Mouse (Mus musculus) midbrain, postnatal 0 days (tissue): ENCODE data around the gene Parvg. TPM values are rescaled to one million over a fixed set of nuclear protein-coding genes. Genes with fewer than 3 reads are reported as not detected.

ENCODE experiments used
- ATAC-seq: fragments of 200-750 bp; cut with Nextera tagmentation; 2 replicates; pipeline ENCODE4 v1.8.0; 2017; ENCODE audit warnings: moderate number of reproducible peaks, mild to moderate bottlenecking, moderate TSS enrichment, moderate library complexity; ENCODE audit not compliant: low FRiP score
- DNase-seq: peaks from one replicate; pipeline ENCODE4 v3.0.0-alpha.2; 2015; ENCODE audit warnings: low spot score
- H3K27ac ChIP-seq: fragments of 300-500 bp; sonication (generic); 2 replicates; pipeline ENCODE4 v1.5.1; 2014; ENCODE audit warnings: low read depth, mild to moderate bottlenecking, low read length, mixed read lengths
- H3K27me3 ChIP-seq: fragments of 300-500 bp; sonication (generic); 2 replicates; pipeline ENCODE4 v1.6.1; 2014; ENCODE audit warnings: low read length, control low read depth, mixed read lengths; ENCODE audit not compliant: insufficient read depth
- H3K36me3 ChIP-seq: fragments of 300-500 bp; sonication (generic); 2 replicates; pipeline ENCODE4 v1.6.1; 2014; ENCODE audit warnings: low read length, control low read depth, mixed read lengths; ENCODE audit not compliant: insufficient read depth
- H3K4me1 ChIP-seq: fragments of 300-500 bp; sonication (generic); 2 replicates; pipeline ENCODE4 v1.6.1; 2014; ENCODE audit warnings: mild to moderate bottlenecking, control low read depth, antibody characterized with exemption, low read length, mixed read lengths; ENCODE audit not compliant: insufficient read depth
- H3K4me2 ChIP-seq: fragments of 300-500 bp; sonication (generic); 2 replicates; pipeline ENCODE4 v1.6.1; 2014; ENCODE audit warnings: low read depth, mild to moderate bottlenecking, low read length, mixed read lengths; ENCODE audit not compliant: poor library complexity, severe bottlenecking
- H3K4me3 ChIP-seq: fragments of 300-500 bp; sonication (generic); 2 replicates; pipeline ENCODE4 v1.5.1; 2014; ENCODE audit warnings: low read depth, mild to moderate bottlenecking, low read length, moderate library complexity
- H3K9ac ChIP-seq: fragments of 300-500 bp; sonication (generic); replicated peaks from 2 replicates; pipeline ENCODE4 v1.6.1; 2014; ENCODE audit warnings: mild to moderate bottlenecking, low read length, moderate library complexity, mixed read lengths; ENCODE audit not compliant: poor library complexity, severe bottlenecking
- H3K9me3 ChIP-seq: fragments of 300-500 bp; sonication (generic); 2 replicates; pipeline ENCODE4 v1.6.1; 2016; ENCODE audit warnings: low read length, control low read depth
- CTCF ChIP-seq: IDR thresholded peaks from 2 replicates; pipeline ENCODE4 v1.5.1; 2016; ENCODE audit warnings: antibody characterized with exemption, mild to moderate bottlenecking
- WGBS: fragments of 180-500 bp; shearing (Covaris S2); extraction: QIAGEN DNeasy Blood & Tissue Kit; methylation state at CpG from one replicate; pipeline ENCODE4 v1.1.7; 2014; 5-methylcytosine and 5-hydroxymethylcytosine counted together
- polyA plus RNA-seq: library from polyadenylated mRNA; unstranded; fragments of >200 nt; fragmentation: Nextera tagmentation; extraction: Ambion mirVana; gene quantifications from 2 replicates; pipeline ENCODE4 v1.2.1, GENCODE M21; 2015
- total RNA-seq: library from RNA; depleted of rRNA; stranded (reverse); fragments of >200 nt; gene quantifications from 2 replicates; pipeline ENCODE4 v1.2.3, GENCODE M21; 2014

The Parvg gene
- total and polyA plus RNA-seq, 2 experiments from 2014 or later = 1.7 TPM

GRCm38 (mm10) chr15:84312878-84313565, 10.8 kb upstream of the Parvg start:
- DNase-seq (no peak), ATAC-seq (no peak)
- no peaks in the 10 kb centered on the region for H3K36me3 ChIP-seq
- WGBS = 64% methylated on average over 8 of the region's 10 CpGs
- H3K4me1 ChIP-seq = 0 out of 2 replicates have a peak, but pooled peaks cover 5% of the 10 kb centered on the region
- no peak overlapping the region for H3K4me3 ChIP-seq
- no peaks in the 10 kb centered on the region for H3K9me3 ChIP-seq
- TF ChIP-seq CTCF = no peak
- no peak overlapping the region for H3K9ac ChIP-seq
- no peak overlapping the region for H3K27ac ChIP-seq
- H3K4me2 ChIP-seq = no peak overlapping the region
- H3K27me3 ChIP-seq = no peaks in the 10 kb centered on the region

- no peak overlapping the region for H3K9ac ChIP-seq
- no peaks in the 10 kb centered on the region for H3K27me3 ChIP-seq
- ATAC-seq (no peak), DNase-seq (no peak)
- no peaks in the 10 kb centered on the region for H3K36me3 ChIP-seq
- no peaks in the 10 kb centered on the region for H3K9me3 ChIP-seq
- 0 out of 2 replicates have a peak, but pooled peaks cover 5% of the 10 kb centered on the region for H3K4me1 ChIP-seq
- no peak overlapping the region for H3K27ac ChIP-seq
- no peak for TF ChIP-seq CTCF
- H3K4me2 ChIP-seq = no peak overlapping the region
- WGBS = 33% methylated on average over 9 of the region's 9 CpGs
- no peak overlapping the region for H3K4me3 ChIP-seq
Measured at GRCm38 (mm10) chr15:84313566-84313878, 10.3 kb upstream of the Parvg start.

- no peak for TF ChIP-seq CTCF
- Histone ChIP-seq H3K9me3 (no peaks in the 10 kb centered on the region), H3K4me2 (no peak overlapping the region), H3K27me3 (no peaks in the 10 kb centered on the region), H3K27ac (peak overlapping the region; percentile 34), H3K9ac (no peak overlapping the region), H3K36me3 (no peaks in the 10 kb centered on the region), H3K4me1 (0 out of 2 replicates have a peak, but pooled peaks cover 5% of the 10 kb centered on the region), H3K4me3 (no peak overlapping the region)
- DNase-seq (peak; percentile 63), ATAC-seq (no peak)
- WGBS = 22% methylated on average over 18 of the region's 18 CpGs
Measured at GRCm38 (mm10) chr15:84314420-84315080, 9.3 kb upstream of the Parvg start.

GRCm38 (mm10) chr15:84315276-84316046, 8.4 kb upstream of the Parvg start:
- H3K36me3 ChIP-seq = no peaks in the 10 kb centered on the region
- no peak for ATAC-seq
- 38% methylated on average over 15 of the region's 15 CpGs for WGBS
- no peak overlapping the region for H3K27ac ChIP-seq
- DNase-seq = peak; percentile 60
- no peak overlapping the region for H3K4me3 ChIP-seq
- H3K9ac ChIP-seq = no peak overlapping the region
- no peak for TF ChIP-seq CTCF
- no peak overlapping the region for H3K4me2 ChIP-seq
- H3K4me1 ChIP-seq = 0 out of 2 replicates have a peak, but pooled peaks cover 5% of the 10 kb centered on the region
- no peaks in the 10 kb centered on the region for H3K9me3 ChIP-seq
- no peaks in the 10 kb centered on the region for H3K27me3 ChIP-seq

- Histone ChIP-seq H3K4me1 (0 out of 2 replicates have a peak, but pooled peaks cover 2% of the 10 kb centered on the region), H3K27ac (no peak overlapping the region), H3K27me3 (no peaks in the 10 kb centered on the region), H3K9me3 (no peaks in the 10 kb centered on the region), H3K4me3 (no peak overlapping the region), H3K36me3 (no peaks in the 10 kb centered on the region), H3K4me2 (no peak overlapping the region), H3K9ac (no peak overlapping the region)
- no peak for TF ChIP-seq CTCF
- WGBS = 98% methylated on average over 4 of the region's 4 CpGs
- DNase-seq = no peak
- no peak for ATAC-seq
Measured at GRCm38 (mm10) chr15:84319393-84319792, 4.4 kb upstream of the Parvg start.
